Mouse (Mus musculus) C2C12 (cell line): ENCODE measurements around the gene Hist1h2bp. TPM values are rescaled to one million over a fixed set of nuclear protein-coding genes. Genes with fewer than 3 reads are reported as not detected.
"Not testable (repeated sequence)": the region's sequence is repeated elsewhere in the genome, so short reads cannot be mapped to it uniquely, and the experiment has no call there.

Experiments used
- H3K27me3 ChIP-seq: one replicate; pipeline ENCODE4 v1.6.1; 2011; ENCODE audit not compliant: control insufficient read depth, insufficient read depth, insufficient read length
- H3K36me3 ChIP-seq: one replicate; pipeline ENCODE4 v1.6.1; 2011; ENCODE audit not compliant: control insufficient read depth, insufficient read depth
- H3K4me3 ChIP-seq: one replicate; pipeline ENCODE4 v1.5.1; 2011; ENCODE audit warnings: mild to moderate bottlenecking, control low read depth; ENCODE audit not compliant: poor library complexity, insufficient read depth, severe bottlenecking
- H3K79me2 ChIP-seq: one replicate; pipeline ENCODE4 v1.6.1; 2011; ENCODE audit not compliant: control insufficient read depth, insufficient read depth
- H3K79me3 ChIP-seq: one replicate; pipeline ENCODE4 v1.6.1; 2011; ENCODE audit warnings: low read depth, control low read depth
- H3ac ChIP-seq: one replicate; pipeline ENCODE3; 2011; ENCODE audit warnings: low read depth; ENCODE audit not compliant: control insufficient read depth, insufficient read length
- CEBPB ChIP-seq: IDR thresholded peaks from one replicate; pipeline ENCODE4 v1.6.1; 2011; ENCODE audit warnings: low read depth, mild to moderate bottlenecking, control low read depth, moderate library complexity
- CTCF ChIP-seq: IDR thresholded peaks from one replicate; pipeline ENCODE4 v1.5.1; 2011; ENCODE audit not compliant: control insufficient read depth, insufficient read depth, insufficient read length
- FOSL1 ChIP-seq: IDR thresholded peaks from one replicate; pipeline ENCODE4 v1.8.0; 2011; ENCODE audit warnings: mild to moderate bottlenecking, low read length; ENCODE audit not compliant: poor library complexity, insufficient read depth, severe bottlenecking
- MAX ChIP-seq: IDR thresholded peaks from one replicate; pipeline ENCODE4 v1.6.1; 2011; ENCODE audit warnings: mild to moderate bottlenecking, control low read depth
- MYOD1 ChIP-seq: IDR thresholded peaks from one replicate; pipeline ENCODE4 v1.6.1; 2011; ENCODE audit warnings: low read depth; ENCODE audit not compliant: control insufficient read depth, insufficient read length
- MYOG ChIP-seq: IDR thresholded peaks from one replicate; pipeline ENCODE4 v1.6.1; 2011; ENCODE audit not compliant: control insufficient read depth, insufficient read length; ENCODE audit errors: extremely low read depth
- USF1 ChIP-seq: IDR thresholded peaks from one replicate; pipeline ENCODE4 v1.6.1; 2011; ENCODE audit warnings: low read depth, mild to moderate bottlenecking, control low read depth, moderate library complexity
- long read RNA-seq, 2 experiments: library from polyadenylated mRNA; unstranded; transcript quantifications; one replicate each; pipeline ENCODE4 v2.0.0; 2019 to 2020
- polyA plus RNA-seq: library from polyadenylated mRNA; unstranded; fragments of >200 nt; fragmentation: generic; extraction: Trizol; gene quantifications from one replicate; pipeline ENCODE4 v1.2.1, GENCODE M21; 2012; ENCODE audit warnings: missing spikeins

Hist1h2bp gene
- polyA plus RNA-seq = 2.6 TPM
- long read RNA-seq, experiment 1, partial matches to known transcripts = 0 of 1 reads
- long read RNA-seq, experiment 1, other reads (novel, unspliced or antisense) = 0 of 1 reads
- long read RNA-seq, experiment 2 = 0 reads

- not testable (repeated sequence) for H3K79me3 ChIP-seq, H3K79me2 ChIP-seq, H3K27me3 ChIP-seq, H3K36me3 ChIP-seq
- Histone ChIP-seq H3ac (peak within 1 kb of the TSS; percentile 59), H3K4me3 (peak within 1 kb of the TSS; percentile 18)
These were observed at the start of gene Hist1h2bp, which contains the start of gene Hist1h2an for GRCm38 (mm10) chr13:21786899-21787629. Gene Hist1h2bp (plus strand): TSS chr13:21787461. Gene Hist1h2an (minus strand): TSS chr13:21787218.

- peaks cover 9% of the 10 kb centered on the region for H3K79me3 ChIP-seq
- no peak for TF ChIP-seq MYOD1
- TF ChIP-seq CTCF = no peak
- TF ChIP-seq FOSL1 = no peak
- no peak for TF ChIP-seq MAX
- no peak for TF ChIP-seq USF1
- no peaks in the 10 kb centered on the region for H3K27me3 ChIP-seq
- H3K79me2 ChIP-seq = peaks cover 28% of the 10 kb centered on the region
- H3ac ChIP-seq = no peak overlapping the region
- H3K4me3 ChIP-seq = no peak overlapping the region
- H3K36me3 ChIP-seq = peaks cover 3% of the 10 kb centered on the region
These were observed 42.3 kb upstream of the Hist1h2bp start for GRCm38 (mm10) chr13:21745006-21745405.

GRCm38 (mm10) chr13:21749387-21750158 lies 37.7 kb upstream of the Hist1h2bp start:
- H3ac ChIP-seq = peak overlapping the region; percentile 82
- no peaks in the 10 kb centered on the region for H3K27me3 ChIP-seq
- peaks cover 9% of the 10 kb centered on the region for H3K79me3 ChIP-seq
- TF ChIP-seq MYOD1 = no peak
- no peak for TF ChIP-seq MAX
- no peak for TF ChIP-seq CEBPB
- no peak for TF ChIP-seq MYOG
- TF ChIP-seq CTCF = no peak
- TF ChIP-seq FOSL1 = no peak
- TF ChIP-seq USF1 = no peak
- peak overlapping the region; percentile 31 for H3K4me3 ChIP-seq
- H3K36me3 ChIP-seq = peaks cover 3% of the 10 kb centered on the region
- peaks cover 28% of the 10 kb centered on the region for H3K79me2 ChIP-seq

DNA sequence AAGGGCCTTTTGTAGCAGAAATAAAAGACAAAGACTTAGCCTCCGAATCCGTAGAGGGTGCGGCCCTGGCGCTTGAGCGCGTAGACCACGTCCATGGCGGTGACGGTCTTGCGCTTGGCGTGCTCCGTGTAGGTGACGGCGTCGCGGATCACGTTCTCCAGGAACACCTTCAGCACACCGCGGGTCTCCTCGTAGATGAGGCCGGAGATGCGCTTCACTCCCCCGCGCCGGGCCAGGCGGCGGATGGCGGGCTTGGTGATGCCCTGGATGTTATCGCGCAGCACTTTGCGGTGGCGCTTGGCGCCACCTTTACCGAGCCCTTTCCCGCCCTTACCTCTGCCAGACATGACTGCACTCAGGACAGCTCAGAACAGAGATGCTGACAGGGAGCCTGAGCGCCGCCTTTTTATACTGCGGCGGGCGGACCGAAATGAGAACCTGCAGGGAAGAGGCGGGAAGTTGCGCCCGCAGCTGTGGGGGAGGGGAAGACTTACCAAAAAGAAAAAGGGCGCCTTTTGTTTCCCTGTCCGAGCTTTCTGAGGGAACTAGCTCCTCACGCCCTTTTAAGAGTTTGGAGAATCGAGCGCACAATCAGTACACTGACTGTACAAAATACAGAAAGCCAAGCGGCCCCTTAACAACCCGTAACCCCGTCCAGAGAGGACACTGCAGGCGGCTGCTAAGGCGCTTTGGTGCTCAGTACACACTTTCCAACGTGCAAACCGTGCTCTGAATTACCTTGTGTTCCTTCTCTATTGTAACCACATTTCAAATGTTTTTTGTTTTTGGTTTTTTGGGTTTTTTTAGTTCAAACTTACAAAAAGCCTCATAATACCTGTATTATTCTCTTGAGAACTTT lies 36.9 kb upstream of the Hist1h2bp start, which contains the start of gene Hist1h4k:
Gene Hist1h4k, minus strand, starts transcription at position 347 of the 859 bp plus-strand sequence.
- H3K27me3 ChIP-seq, H3K36me3 ChIP-seq, H3K79me3 ChIP-seq: not testable (repeated sequence)
- Histone ChIP-seq H3K4me3 (peak within 1 kb of the TSS; percentile 31), H3ac (peak within 1 kb of the TSS; percentile 82), H3K79me2 (peaks cover 28% of the 10 kb centered on the region)
- peak; percentile 18 for TF ChIP-seq CEBPB

GRCm38 (mm10) chr13:21751417-21751816 lies 35.8 kb upstream of the Hist1h2bp start:
- Histone ChIP-seq H3K79me3 (peaks cover 9% of the 10 kb centered on the region), H3ac (no peak overlapping the region), H3K79me2 (peaks cover 28% of the 10 kb centered on the region), H3K36me3 (peaks cover 3% of the 10 kb centered on the region), H3K27me3 (no peaks in the 10 kb centered on the region), H3K4me3 (no peak overlapping the region)
- TF ChIP-seq MYOD1 = no peak
- no peak for TF ChIP-seq CEBPB
- no peak for TF ChIP-seq MYOG
- TF ChIP-seq USF1 = no peak
- TF ChIP-seq MAX = no peak
- no peak for TF ChIP-seq CTCF
- no peak for TF ChIP-seq FOSL1
